Mouse (Mus musculus) thymus, adult 2 months (tissue): ENCODE results near the gene Cyp11a1. TPM values are rescaled to one million over a fixed set of nuclear protein-coding genes. Genes with fewer than 3 reads are reported as not detected.
A peak's percentile ranks its signal among the peaks of the same experiment; 100 is the strongest.

Experiments used
- DNase-seq: peaks from one replicate; pipeline ENCODE4 v3.0.0; 2021
- H3K27ac ChIP-seq: fragments of 200-500 bp; 2 replicates; pipeline ENCODE4 v1.5.1; 2012; ENCODE audit warnings: low read length, control low read depth; ENCODE audit not compliant: control insufficient read depth, insufficient read depth
- H3K27me3 ChIP-seq: fragments of 200-500 bp; 2 replicates; pipeline ENCODE4 v1.6.1; 2012; ENCODE audit warnings: mild to moderate bottlenecking, low read length, moderate library complexity, mixed read lengths; ENCODE audit not compliant: control insufficient read depth, insufficient read depth
- H3K36me3 ChIP-seq: fragments of 200-500 bp; 2 replicates; pipeline ENCODE4 v1.6.1; 2012; ENCODE audit warnings: mild to moderate bottlenecking, low read length, moderate library complexity; ENCODE audit not compliant: control insufficient read depth, insufficient read depth
- H3K4me1 ChIP-seq: fragments of 200-500 bp; replicated peaks from 2 replicates; pipeline ENCODE4 v1.6.1; 2012; ENCODE audit warnings: low read length; ENCODE audit not compliant: control insufficient read depth, insufficient read depth
- H3K4me3 ChIP-seq: fragments of 200-500 bp; 2 replicates; pipeline ENCODE4 v1.5.1; 2012; ENCODE audit warnings: mild to moderate bottlenecking, low read length, control low read depth, moderate library complexity; ENCODE audit not compliant: control insufficient read depth, insufficient read depth
- CTCF ChIP-seq: fragments of 200-500 bp; IDR thresholded peaks from 2 replicates; pipeline ENCODE4 v1.5.1; 2012; ENCODE audit warnings: mild to moderate bottlenecking, control low read depth, low read length, moderate library complexity, borderline replicate concordance; ENCODE audit not compliant: control insufficient read depth, poor library complexity, insufficient read depth; ENCODE audit errors: extremely low read depth
- POLR2A ChIP-seq: fragments of 200-500 bp; IDR thresholded peaks from 2 replicates; pipeline ENCODE4 v1.6.1; 2012; ENCODE audit warnings: mild to moderate bottlenecking, low read length, control low read depth, moderate library complexity; ENCODE audit not compliant: control insufficient read depth, poor library complexity, insufficient read depth; ENCODE audit errors: extremely low read depth
- WGBS: fragments of 180-500 bp; shearing (Covaris S2); methylation state at CpG from one replicate; pipeline ENCODE4 v1.1.7; 2018; 5-methylcytosine and 5-hydroxymethylcytosine counted together
- polyA plus RNA-seq: library from polyadenylated mRNA; depleted of rRNA; stranded (reverse); fragments of >200 nt; gene quantifications from 2 replicates; pipeline ENCODE4 v1.2.3, GENCODE M21; 2012

Gene Cyp11a1
- polyA plus RNA-seq, 1 experiment = 1.3 TPM

DNA sequence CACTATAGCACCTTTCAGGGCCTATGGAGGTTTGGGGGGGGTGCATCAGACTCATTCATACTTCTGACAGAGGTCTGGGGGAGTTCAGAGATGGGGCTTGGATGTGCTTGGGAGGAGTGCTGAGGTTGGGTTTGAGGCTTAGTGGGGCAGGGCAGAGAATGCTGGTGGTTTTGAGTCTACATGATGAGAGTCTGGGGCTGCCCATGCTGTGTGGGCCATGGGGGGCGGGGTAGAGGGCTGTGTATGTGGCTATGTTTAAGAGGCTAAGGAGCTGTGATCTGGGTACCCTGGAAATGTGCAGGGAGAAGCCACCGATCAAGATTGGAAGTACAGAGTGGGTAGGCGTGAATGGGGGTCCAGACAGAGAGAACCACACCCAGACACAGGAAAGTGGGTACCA is 14.2 kb upstream of the Cyp11a1 start:
- TF ChIP-seq CTCF (no peak), POLR2A (no peak)
- no peaks in the 10 kb centered on the region for H3K36me3 ChIP-seq
- peaks cover 74% of the 10 kb centered on the region for H3K4me1 ChIP-seq
- no peak overlapping the region for H3K27ac ChIP-seq
- no peak overlapping the region for H3K4me3 ChIP-seq
- no peaks in the 10 kb centered on the region for H3K27me3 ChIP-seq
- peak; percentile 18 for DNase-seq
- WGBS = 81% methylated on average over 3 of the region's 3 CpGs

DNA sequence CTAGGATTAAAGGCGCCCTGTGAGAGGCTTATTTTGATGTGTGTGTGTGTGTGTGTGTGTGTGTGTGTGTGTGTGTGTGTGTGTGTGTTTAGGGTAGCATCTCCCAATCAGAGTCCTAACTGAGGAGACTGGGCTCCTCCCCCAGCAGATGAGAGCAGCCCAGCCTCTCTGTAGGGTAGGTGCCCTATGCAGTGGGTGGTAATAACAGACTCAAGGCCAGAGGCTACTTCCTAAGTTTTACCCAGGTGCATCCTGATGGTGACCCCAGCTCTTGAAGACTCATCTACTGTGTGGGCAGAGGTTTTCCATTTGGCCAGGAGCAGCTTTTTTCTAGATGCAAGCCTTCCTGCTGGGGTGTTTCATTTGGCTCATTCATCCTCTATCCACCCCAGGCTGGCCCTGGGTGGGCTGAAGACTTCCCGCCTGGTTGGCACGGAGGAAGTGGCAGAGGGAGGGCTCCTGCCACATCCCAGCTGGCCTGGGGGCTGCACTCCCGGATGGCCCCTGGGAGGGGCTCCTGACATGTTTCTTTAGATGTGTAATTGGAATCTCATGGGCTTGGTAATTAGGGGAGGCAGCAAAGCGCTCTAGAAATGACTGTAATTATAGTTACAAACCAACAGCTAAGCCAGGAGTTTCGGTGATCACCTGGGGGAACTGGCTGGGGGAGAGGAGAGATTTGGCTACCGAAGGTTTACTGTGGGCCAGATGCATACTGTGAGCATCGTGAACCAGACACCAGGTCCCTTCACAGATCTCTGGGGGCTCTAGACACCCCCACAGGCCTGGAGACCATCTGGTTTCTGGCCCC is 13.2 kb upstream of the Cyp11a1 start:
- Histone ChIP-seq H3K4me1 (peaks cover 70% of the 10 kb centered on the region), H3K27ac (no peak overlapping the region), H3K27me3 (no peaks in the 10 kb centered on the region), H3K4me3 (no peak overlapping the region), H3K36me3 (no peaks in the 10 kb centered on the region)
- 35% methylated on average over 8 of the region's 8 CpGs for WGBS
- peak; percentile 21 for DNase-seq
- TF ChIP-seq POLR2A = no peak
- no peak for TF ChIP-seq CTCF

DNA sequence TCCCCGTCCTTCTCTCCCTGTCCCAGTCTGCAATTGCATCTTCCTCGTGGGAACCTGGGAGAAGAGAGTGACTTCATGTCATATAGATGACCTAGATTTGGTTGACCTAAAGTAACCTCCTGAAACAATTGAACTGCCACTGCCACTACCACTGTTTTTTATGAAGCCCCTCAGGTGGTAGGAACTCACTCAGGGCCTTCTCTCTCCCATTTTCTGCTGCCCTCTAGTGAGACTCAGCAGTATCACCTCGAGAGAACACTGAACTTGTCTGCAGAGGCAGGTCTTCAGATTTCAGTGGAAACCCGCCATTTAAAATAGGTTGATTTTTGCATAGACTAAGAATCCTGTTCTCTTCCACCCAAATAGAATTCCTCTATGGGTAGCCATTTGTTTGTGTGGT is 10.9 kb upstream of the Cyp11a1 start:
- Histone ChIP-seq H3K27me3 (no peaks in the 10 kb centered on the region), H3K4me1 (peaks cover 52% of the 10 kb centered on the region), H3K27ac (peak overlapping the region; percentile 5; the same call in 1 of the 2 replicates), H3K4me3 (no peak overlapping the region), H3K36me3 (no peaks in the 10 kb centered on the region)
- WGBS = 42% methylated on average over 4 of the region's 4 CpGs
- peak; percentile 82 for DNase-seq
- TF ChIP-seq POLR2A = no peak
- no peak for TF ChIP-seq CTCF

DNA sequence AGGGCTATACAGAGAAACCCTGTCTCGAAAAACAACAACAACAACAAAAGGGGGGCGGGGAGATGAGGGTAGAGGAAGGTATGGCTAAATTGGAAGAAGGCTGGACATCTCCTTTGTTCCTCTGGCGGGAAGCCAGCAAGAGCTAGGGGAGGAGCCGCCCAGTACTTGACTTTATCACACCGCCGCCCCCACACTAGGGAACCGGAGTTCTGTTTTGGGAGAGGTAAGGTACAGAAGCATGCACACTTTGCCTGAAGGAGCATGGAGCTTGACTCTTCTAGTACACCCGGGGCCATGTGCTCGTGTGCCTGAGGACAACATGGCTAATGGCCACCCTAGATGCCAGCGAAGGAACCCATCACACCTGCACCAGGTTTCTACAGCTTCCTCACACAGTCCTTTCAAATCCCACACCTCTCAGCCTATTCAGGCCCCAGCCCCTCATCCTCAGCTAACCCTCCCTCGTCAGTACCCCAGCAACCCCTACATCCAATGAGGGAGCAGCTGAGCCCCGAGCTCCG is 8.6 kb upstream of the Cyp11a1 start:
- H3K4me3 ChIP-seq = no peak overlapping the region
- H3K4me1 ChIP-seq = peaks cover 30% of the 10 kb centered on the region
- H3K27me3 ChIP-seq = no peaks in the 10 kb centered on the region
- DNase-seq = no peak
- 54% methylated on average over 13 of the region's 13 CpGs for WGBS
- H3K36me3 ChIP-seq = no peaks in the 10 kb centered on the region
- H3K27ac ChIP-seq = no peak overlapping the region
- no peak for TF ChIP-seq POLR2A
- no peak for TF ChIP-seq CTCF

DNA sequence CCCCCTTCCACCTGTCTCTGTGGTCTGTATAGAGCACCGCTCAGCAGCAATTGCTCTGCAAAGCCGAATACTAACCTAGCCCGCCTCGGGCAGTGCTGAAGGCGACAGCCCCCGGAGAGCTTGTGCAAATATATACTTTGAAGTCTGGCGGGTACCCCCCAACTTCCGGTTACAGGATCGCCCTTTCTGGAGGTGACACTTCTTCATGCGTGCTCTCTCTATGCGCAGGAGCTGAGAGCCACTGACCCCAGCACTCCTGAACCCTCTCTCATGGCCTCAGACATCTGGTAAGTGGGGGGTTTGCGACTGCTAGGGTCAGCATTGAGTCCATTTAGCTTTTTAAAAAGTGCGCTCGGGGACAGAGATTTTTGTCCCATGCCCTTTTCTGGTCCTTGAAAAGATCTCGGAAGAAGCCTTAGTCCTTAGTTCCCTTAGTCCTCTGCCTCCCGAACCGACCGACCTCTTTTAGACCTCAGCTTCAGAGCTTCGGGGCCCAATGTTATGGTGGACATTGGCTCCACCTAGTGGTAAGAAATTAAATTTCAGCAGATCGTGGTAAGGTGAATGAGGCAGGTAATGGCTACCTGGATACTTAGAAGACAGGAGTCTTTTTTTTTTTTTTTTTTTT is 8.1 kb upstream of the Cyp11a1 start:
- H3K4me3 ChIP-seq = peak overlapping the region; percentile 57

DNA sequence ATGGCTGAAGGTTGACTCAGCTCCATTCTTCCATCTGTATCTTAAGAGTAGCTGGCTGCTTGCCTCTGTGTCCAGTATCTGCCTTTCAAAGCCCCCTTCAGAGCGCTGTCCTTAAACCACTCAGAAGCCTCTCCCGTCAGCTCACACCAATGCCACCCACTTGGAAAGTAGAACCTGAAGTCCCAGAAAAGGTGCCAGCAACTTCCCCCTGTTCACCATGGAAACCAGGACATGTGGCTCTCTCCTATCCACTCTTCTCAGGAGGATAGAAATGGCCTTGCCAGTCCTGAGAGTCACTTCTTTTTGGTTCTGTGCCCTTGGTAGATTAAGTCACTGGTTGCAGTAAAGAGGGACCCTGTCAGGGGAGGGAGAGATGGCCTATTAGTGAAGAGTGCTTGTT is 7.5 kb upstream of the Cyp11a1 start:
- Histone ChIP-seq H3K27ac (no peak overlapping the region), H3K27me3 (no peaks in the 10 kb centered on the region), H3K4me3 (no peak overlapping the region), H3K36me3 (no peaks in the 10 kb centered on the region), H3K4me1 (peaks cover 18% of the 10 kb centered on the region)
- WGBS = 70% methylated on average over 2 of the region's 2 CpGs
- DNase-seq = no peak
- TF ChIP-seq CTCF (no peak), POLR2A (no peak)

More for the DNA sequence above, 8.1 kb upstream of the Cyp11a1 start:
- DNase-seq = peak; percentile 90
- Histone ChIP-seq H3K4me1 (peaks cover 24% of the 10 kb centered on the region), H3K36me3 (no peaks in the 10 kb centered on the region), H3K27ac (peak overlapping the region; percentile 6; the same call in 1 of the 2 replicates), H3K27me3 (no peaks in the 10 kb centered on the region)
- TF ChIP-seq CTCF (peak; percentile 27; the same call in 1 of the 2 replicates), POLR2A (peak; percentile 53; the same call in 1 of the 2 replicates)
- WGBS = under 1% methylated on average over 20 of the region's 20 CpGs
